Mouse (Mus musculus) myocyte (in vitro differentiated cells): ENCODE measurements at regions not wholly inside any gene's neighbourhood (a gene's known extent, or its start where the extent isn't known, plus 50 kb on each side); places are given as distances from the start of the nearest gene placed in this dataset.

Experiments
- CEBPB ChIP-seq: IDR thresholded peaks from 2 replicates; pipeline ENCODE4 v1.6.1; 2011; ENCODE audit warnings: mild to moderate bottlenecking, moderate library complexity; ENCODE audit not compliant: poor library complexity, insufficient read depth, severe bottlenecking
- E2F4 ChIP-seq: IDR thresholded peaks from one replicate; pipeline ENCODE4 v1.6.1; 2011; ENCODE audit warnings: mild to moderate bottlenecking, control low read depth, moderate library complexity; ENCODE audit not compliant: insufficient read depth
- MAX ChIP-seq: IDR thresholded peaks from one replicate; pipeline ENCODE4 v1.6.1; 2011; ENCODE audit warnings: low read depth, mild to moderate bottlenecking, control low read depth
- MYOG ChIP-seq, 3 experiments: IDR thresholded peaks; one replicate each; pipeline ENCODE4 v1.6.1; 2011; ENCODE audit warnings: control low read depth in 2 of 3, low read depth in 2 of 3, mild to moderate bottlenecking in 2 of 3; ENCODE audit not compliant: insufficient read length in 2 of 3, control insufficient read depth in 1 of 3, insufficient read depth in 1 of 3
- POLR2A ChIP-seq: IDR thresholded peaks from one replicate; pipeline ENCODE4 v1.6.1; 2011; ENCODE audit warnings: low read depth, mild to moderate bottlenecking, control low read depth, moderate library complexity; ENCODE audit not compliant: insufficient read length
- POLR2AphosphoS2 ChIP-seq: IDR thresholded peaks from one replicate; pipeline ENCODE4 v1.6.1; 2011; ENCODE audit warnings: low read depth, control low read depth; ENCODE audit not compliant: insufficient read length
- SRF ChIP-seq: IDR thresholded peaks from one replicate; pipeline ENCODE4 v1.6.1; 2011; ENCODE audit warnings: low read depth; ENCODE audit not compliant: control insufficient read depth, insufficient read length
- TCF12 ChIP-seq: IDR thresholded peaks from one replicate; pipeline ENCODE4 v1.6.1; 2011; ENCODE audit warnings: mild to moderate bottlenecking, control low read depth; ENCODE audit not compliant: poor library complexity, insufficient read depth, severe bottlenecking
- TCF3 ChIP-seq: IDR thresholded peaks from one replicate; pipeline ENCODE4 v1.6.1; 2011; ENCODE audit warnings: low read depth, control low read depth; ENCODE audit not compliant: insufficient read length
- USF1 ChIP-seq: IDR thresholded peaks from one replicate; pipeline ENCODE4 v1.6.1; 2011; ENCODE audit warnings: low read depth, mild to moderate bottlenecking, control low read depth, moderate library complexity

- TF ChIP-seq POLR2A (no peak), MAX (no peak), USF1 (no peak), POLR2AphosphoS2 (no peak), CEBPB (no peak), E2F4 (no peak), MYOG (IDR thresholded peaks at IDR 0.05; ENCODE audit: control insufficient read depth in 1 of 3, insufficient read depth in 1 of 3, insufficient read length in 2 of 3, low read depth in 2 of 3) (no peak), TCF12 (no peak), SRF (no peak), TCF3 (no peak)
Observed at GRCm38 (mm10) chr5:12243179-12243805, 139.9 kb upstream of the Sema3d start.
